Mouse (Mus musculus) lung, postnatal 0 days (tissue): ENCODE data around the gene Mosmo. TPM values are rescaled to one million over a fixed set of nuclear protein-coding genes. Genes with fewer than 3 reads are reported as not detected.

Experiments used
- ATAC-seq: fragments of 200-750 bp; cut with Nextera tagmentation; 2 replicates; pipeline ENCODE4 v1.8.0; 2017; ENCODE audit warnings: moderate library complexity
- DNase-seq: peaks from one replicate; pipeline ENCODE4 v3.0.0-alpha.2; 2016; ENCODE audit warnings: low spot score
- H3K27ac ChIP-seq: fragments of 300-500 bp; sonication (generic); 2 replicates; pipeline ENCODE4 v1.5.1; 2014; ENCODE audit warnings: antibody characterized with exemption, mild to moderate bottlenecking, low read length, mixed read lengths
- H3K27me3 ChIP-seq: fragments of 300-500 bp; sonication (generic); replicated peaks from 2 replicates; pipeline ENCODE4 v1.6.1; 2014; ENCODE audit warnings: low read length, mixed read lengths; ENCODE audit not compliant: insufficient read depth
- H3K36me3 ChIP-seq: fragments of 300-500 bp; sonication (generic); 2 replicates; pipeline ENCODE4 v1.6.1; 2014; ENCODE audit warnings: low read length, mixed read lengths; ENCODE audit not compliant: insufficient read depth
- H3K4me1 ChIP-seq: fragments of 300-500 bp; sonication (generic); 2 replicates; pipeline ENCODE4 v1.6.1; 2014; ENCODE audit warnings: antibody characterized with exemption, low read depth, low read length, mixed read lengths; ENCODE audit not compliant: insufficient read depth
- H3K4me2 ChIP-seq: fragments of 300-500 bp; sonication (generic); replicated peaks from 2 replicates; pipeline ENCODE4 v1.6.1; 2014; ENCODE audit warnings: low read depth, mild to moderate bottlenecking, low read length, moderate library complexity, mixed read lengths
- H3K4me3 ChIP-seq: fragments of 300-500 bp; sonication (generic); 2 replicates; pipeline ENCODE4 v1.5.1; 2014; ENCODE audit warnings: low read depth, low read length
- H3K9ac ChIP-seq: fragments of 300-500 bp; sonication (generic); replicated peaks from 2 replicates; pipeline ENCODE4 v1.6.1; 2014; ENCODE audit warnings: low read depth, mild to moderate bottlenecking
- H3K9me3 ChIP-seq: fragments of 300-500 bp; sonication (generic); 2 replicates; pipeline ENCODE4 v1.6.1; 2016; ENCODE audit warnings: low read length, mixed read lengths
- CTCF ChIP-seq: IDR thresholded peaks from 2 replicates; pipeline ENCODE4 v1.5.1; 2016; ENCODE audit warnings: antibody characterized with exemption, mild to moderate bottlenecking
- EP300 ChIP-seq: IDR thresholded peaks from 2 replicates; pipeline ENCODE4 v1.6.1; 2016; ENCODE audit warnings: antibody characterized with exemption, mild to moderate bottlenecking, control low read depth
- WGBS: fragments of 180-500 bp; shearing (Covaris S2); extraction: QIAGEN DNeasy Blood & Tissue Kit; methylation state at CpG from one replicate; pipeline ENCODE4 v1.1.7; 2014; 5-methylcytosine and 5-hydroxymethylcytosine counted together
- polyA plus RNA-seq: library from polyadenylated mRNA; unstranded; fragments of >200 nt; fragmentation: Nextera tagmentation; extraction: Ambion mirVana; gene quantifications from 2 replicates; pipeline ENCODE4 v1.2.1, GENCODE M21; 2015

Gene Mosmo
- polyA plus RNA-seq, 1 experiment from 2014 or later, result 13.1 TPM

DNA sequence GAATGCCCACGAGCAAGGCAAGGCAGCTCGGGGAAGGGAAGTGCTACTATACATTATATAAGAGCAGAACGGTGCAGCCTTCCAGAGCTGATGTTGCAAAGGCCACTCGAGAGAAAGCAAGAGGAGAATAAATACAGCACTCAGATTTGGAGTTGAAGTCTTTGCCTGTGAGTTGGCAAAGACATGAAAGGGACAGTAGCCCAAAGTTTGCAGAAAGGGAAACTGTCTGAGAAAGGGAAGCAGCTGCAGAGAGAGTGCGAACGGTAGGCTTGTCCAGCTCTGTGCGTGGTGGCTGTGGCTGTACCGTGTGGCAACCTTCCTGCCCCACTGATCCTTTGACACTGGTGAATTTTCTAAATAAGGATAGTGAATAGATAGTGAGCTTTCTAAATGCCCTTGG lies 1.6 kb downstream of the Mosmo start:
- Histone ChIP-seq H3K4me3 (peak overlapping the region; percentile 91; the same call in 1 of the 2 replicates), H3K27ac (no peak overlapping the region), H3K4me1 (peaks cover 7% of the 10 kb centered on the region), H3K9ac (no peak overlapping the region), H3K27me3 (no peaks in the 10 kb centered on the region), H3K4me2 (peak overlapping the region; percentile 72), H3K36me3 (no peaks in the 10 kb centered on the region), H3K9me3 (no peaks in the 10 kb centered on the region)
- ATAC-seq, result peak; percentile 37
- 6% methylated on average over 8 of the region's 8 CpGs for WGBS
- no peak for TF ChIP-seq CTCF
- no peak for TF ChIP-seq EP300
- peak; percentile 75 for DNase-seq

DNA sequence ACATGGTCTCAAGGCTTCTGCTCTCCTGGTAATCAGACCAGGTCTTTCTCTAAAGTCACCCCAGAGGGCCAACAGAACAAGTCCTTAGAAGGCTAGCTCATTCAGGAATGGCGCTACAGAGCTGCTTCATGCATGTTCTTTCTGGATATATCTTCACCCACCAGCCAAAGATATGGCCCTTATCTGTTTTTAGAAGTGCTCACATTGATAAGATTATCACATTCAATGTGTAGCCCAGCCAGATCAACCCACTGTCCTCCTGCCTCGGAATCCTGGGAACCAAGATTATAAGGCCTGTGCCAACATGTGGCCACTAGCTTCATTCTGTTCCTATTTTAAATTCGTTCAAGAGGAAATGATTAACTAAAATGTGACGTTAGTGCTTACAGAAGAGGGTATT lies 4.6 kb downstream of the Mosmo start:
- Histone ChIP-seq H3K27ac (no peak overlapping the region), H3K4me2 (no peak overlapping the region), H3K9ac (no peak overlapping the region), H3K4me3 (no peak overlapping the region), H3K4me1 (peaks cover 7% of the 10 kb centered on the region), H3K9me3 (no peaks in the 10 kb centered on the region), H3K27me3 (no peaks in the 10 kb centered on the region), H3K36me3 (no peaks in the 10 kb centered on the region)
- DNase-seq (no peak), ATAC-seq (no peak)
- no peak for TF ChIP-seq CTCF
- no peak for TF ChIP-seq EP300
- 46% methylated on average over 4 of the region's 4 CpGs for WGBS

DNA sequence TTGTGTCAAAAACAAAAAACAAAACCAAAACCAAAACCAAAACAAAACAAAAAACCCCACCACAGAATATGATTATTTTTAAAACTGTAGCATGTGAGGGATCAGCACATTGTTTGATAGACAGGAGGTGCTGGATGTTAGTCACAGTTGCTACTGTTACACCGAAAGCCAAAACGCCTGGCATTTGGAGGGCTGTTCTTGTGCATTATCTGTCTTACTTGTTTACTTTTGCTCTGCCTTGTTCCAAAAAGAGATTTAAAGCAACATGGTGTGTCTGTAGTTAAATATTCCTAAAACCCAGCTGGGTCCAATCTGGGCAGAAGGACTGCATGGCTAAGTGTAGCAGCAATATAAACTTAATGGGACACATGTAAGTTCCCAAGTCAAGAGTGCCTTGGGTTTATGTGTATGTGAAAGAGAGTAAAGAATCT lies 7.3 kb downstream of the Mosmo start:
- Histone ChIP-seq H3K9me3 (no peaks in the 10 kb centered on the region), H3K27ac (no peak overlapping the region), H3K27me3 (no peaks in the 10 kb centered on the region), H3K4me3 (no peak overlapping the region), H3K4me2 (no peak overlapping the region), H3K4me1 (peaks cover 4% of the 10 kb centered on the region; the same call in 1 of the 2 replicates), H3K36me3 (no peaks in the 10 kb centered on the region), H3K9ac (no peak overlapping the region)
- peak; percentile 52 for ATAC-seq
- peak; percentile 52 for DNase-seq
- TF ChIP-seq CTCF, result no peak
- no peak for TF ChIP-seq EP300
- 28% methylated on average over 2 of the region's 2 CpGs for WGBS

DNA sequence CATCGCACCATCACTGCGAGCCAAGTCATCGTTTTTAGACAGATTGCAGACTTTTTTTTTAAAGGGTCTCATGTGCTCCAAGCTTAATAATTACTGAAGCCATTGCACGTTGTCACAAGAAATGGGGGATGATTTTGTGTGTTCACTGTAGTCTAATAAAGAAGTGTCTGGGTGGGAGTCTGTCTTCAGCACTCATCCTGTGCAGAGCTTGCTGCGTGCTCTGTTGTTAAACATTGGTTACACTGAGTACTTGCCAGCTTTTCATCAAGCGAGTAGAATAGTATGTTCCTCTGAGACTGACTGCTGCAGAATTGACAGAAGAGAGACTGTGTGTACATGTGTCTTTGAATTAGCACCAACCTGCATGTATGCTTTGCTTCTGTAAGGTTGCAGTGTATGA lies 7.8 kb downstream of the Mosmo start:
- WGBS, result 58% methylated on average over 6 of the region's 6 CpGs
- H3K4me2 ChIP-seq, result no peak overlapping the region

DNA sequence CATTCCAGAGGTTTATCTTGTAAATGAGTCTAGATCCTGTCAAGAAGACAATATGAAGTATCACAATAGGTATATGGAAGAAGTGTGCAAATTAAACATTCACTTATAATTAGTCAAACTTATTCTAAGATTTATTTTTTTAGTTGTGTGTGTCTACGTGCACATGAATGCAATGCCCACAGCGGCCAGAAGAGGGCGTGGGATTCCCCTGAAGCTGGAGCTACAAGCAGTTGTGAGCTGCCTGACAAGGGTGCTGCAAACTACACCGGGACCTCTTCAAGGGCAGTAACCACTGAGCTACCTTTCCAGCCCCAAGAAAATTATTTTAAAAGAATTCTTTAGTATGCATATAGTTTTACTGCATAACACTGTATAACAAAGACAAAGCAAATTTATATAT lies 13.2 kb downstream of the Mosmo start:
- Histone ChIP-seq H3K9me3 (no peaks in the 10 kb centered on the region), H3K27me3 (no peaks in the 10 kb centered on the region), H3K4me2 (no peak overlapping the region), H3K27ac (no peak overlapping the region), H3K36me3 (no peaks in the 10 kb centered on the region), H3K4me3 (no peak overlapping the region), H3K4me1 (no peaks in the 10 kb centered on the region), H3K9ac (no peak overlapping the region)
- DNase-seq (no peak), ATAC-seq (no peak)
- WGBS, result 69% methylated on average over 4 of the region's 4 CpGs
- TF ChIP-seq CTCF (peak; percentile 40; the same call in 1 of the 2 replicates), EP300 (no peak)

More for the DNA sequence above, 7.8 kb downstream of the Mosmo start:
- H3K27ac ChIP-seq, result no peak overlapping the region
- TF ChIP-seq CTCF (no peak), EP300 (no peak)
- no peaks in the 10 kb centered on the region for H3K27me3 ChIP-seq
- DNase-seq (no peak), ATAC-seq (no peak)
- H3K9ac ChIP-seq, result no peak overlapping the region
- H3K36me3 ChIP-seq, result no peaks in the 10 kb centered on the region
- H3K4me1 ChIP-seq, result peaks cover 1% of the 10 kb centered on the region; the same call in 1 of the 2 replicates
- no peak overlapping the region for H3K4me3 ChIP-seq
- no peaks in the 10 kb centered on the region for H3K9me3 ChIP-seq

DNA sequence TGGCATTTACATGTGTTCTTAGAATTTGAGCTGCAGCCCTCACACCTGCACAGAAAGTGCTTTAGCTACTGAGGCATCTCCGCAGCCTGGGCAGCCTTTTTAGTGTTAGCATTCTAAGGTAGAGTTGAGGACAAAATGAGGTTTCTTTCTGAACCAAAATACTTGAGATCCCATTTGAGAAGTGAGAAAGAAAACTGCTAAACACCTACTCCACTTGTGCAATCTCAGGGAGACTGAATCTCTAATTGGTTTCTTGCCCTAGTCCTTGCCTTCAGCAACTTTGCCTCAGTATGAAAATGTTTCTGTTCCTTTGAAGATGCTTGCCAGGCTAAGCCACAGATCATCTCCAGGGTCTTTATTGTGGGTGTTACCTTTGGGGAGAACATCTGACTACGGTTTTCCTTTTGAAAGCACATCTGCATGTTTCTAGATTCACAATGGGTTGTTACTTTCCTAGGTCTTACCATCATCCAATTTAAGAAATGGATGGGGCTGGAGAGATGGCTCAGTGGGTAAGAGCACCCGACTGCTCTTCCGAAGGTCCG lies 16.5 kb downstream of the Mosmo start:
- no peaks in the 10 kb centered on the region for H3K9me3 ChIP-seq
- no peaks in the 10 kb centered on the region for H3K4me1 ChIP-seq
- H3K4me3 ChIP-seq, result no peak overlapping the region
- WGBS, result 97% methylated on average over 5 of the region's 5 CpGs
- no peak overlapping the region for H3K27ac ChIP-seq
- no peak overlapping the region for H3K4me2 ChIP-seq
- no peak for ATAC-seq
- H3K9ac ChIP-seq, result no peak overlapping the region
- DNase-seq, result no peak
- no peaks in the 10 kb centered on the region for H3K36me3 ChIP-seq
- TF ChIP-seq CTCF, result no peak
- no peak for TF ChIP-seq EP300
- no peaks in the 10 kb centered on the region for H3K27me3 ChIP-seq

DNA sequence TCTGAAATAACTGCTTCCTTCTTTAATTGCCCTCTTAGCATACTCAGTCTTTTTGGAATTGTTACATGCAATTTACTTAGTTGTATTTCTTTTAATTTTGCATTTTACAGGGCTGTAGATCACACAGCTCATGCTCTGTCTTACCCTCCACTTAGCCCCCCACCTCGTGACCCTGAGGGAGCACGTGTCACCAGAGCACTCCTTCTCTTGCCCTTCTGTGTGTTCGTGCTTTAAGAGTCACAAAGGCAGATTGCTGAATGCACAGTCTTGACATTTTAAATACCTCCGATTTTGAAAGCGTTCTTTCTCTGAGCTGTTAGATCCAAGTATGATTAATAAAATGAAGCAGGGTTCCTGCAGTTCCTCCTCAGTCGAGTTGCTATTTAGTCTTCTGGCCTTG lies 17.8 kb downstream of the Mosmo start:
- no peaks in the 10 kb centered on the region for H3K4me1 ChIP-seq
- no peak overlapping the region for H3K9ac ChIP-seq
- TF ChIP-seq CTCF (no peak), EP300 (no peak)
- no peak overlapping the region for H3K4me3 ChIP-seq
- no peak overlapping the region for H3K4me2 ChIP-seq
- ATAC-seq, result no peak
- no peaks in the 10 kb centered on the region for H3K9me3 ChIP-seq
- 38% methylated on average over 6 of the region's 6 CpGs for WGBS
- no peaks in the 10 kb centered on the region for H3K27me3 ChIP-seq
- DNase-seq, result no peak
- H3K27ac ChIP-seq, result no peak overlapping the region
- H3K36me3 ChIP-seq, result no peaks in the 10 kb centered on the region
